Mouse (Mus musculus) hindbrain, postnatal 0 days (tissue): Measurements from ENCODE around the gene Dr1. TPM values are rescaled to one million over a fixed set of nuclear protein-coding genes. Genes with fewer than 3 reads are reported as not detected.
"Not testable (repeated sequence)": the region's sequence is repeated elsewhere in the genome, so short reads cannot be mapped to it uniquely, and the experiment has no call there.

Source experiments
- ATAC-seq: fragments of 200-750 bp; cut with Nextera tagmentation; 2 replicates; pipeline ENCODE4 v1.8.0; 2017; ENCODE audit warnings: mild to moderate bottlenecking, moderate TSS enrichment, moderate library complexity
- DNase-seq: peaks from one replicate; pipeline ENCODE4 v3.0.0-alpha.2; 2015; ENCODE audit warnings: low spot score
- H3K27ac ChIP-seq: fragments of 300-500 bp; sonication (generic); 2 replicates; pipeline ENCODE4 v1.5.1; 2014; ENCODE audit warnings: mild to moderate bottlenecking
- H3K27me3 ChIP-seq: fragments of 300-500 bp; sonication (generic); 2 replicates; pipeline ENCODE4 v1.6.1; 2014; ENCODE audit warnings: low read length, mixed read lengths; ENCODE audit not compliant: insufficient read depth
- H3K36me3 ChIP-seq: fragments of 300-500 bp; sonication (generic); 2 replicates; pipeline ENCODE4 v1.6.1; 2014; ENCODE audit warnings: low read length, mixed read lengths; ENCODE audit not compliant: insufficient read depth
- H3K4me1 ChIP-seq: fragments of 300-500 bp; sonication (generic); 2 replicates; pipeline ENCODE4 v1.6.1; 2014; ENCODE audit warnings: antibody characterized with exemption, low read length, mixed read lengths; ENCODE audit not compliant: insufficient read depth
- H3K4me2 ChIP-seq: fragments of 300-500 bp; sonication (generic); 2 replicates; pipeline ENCODE4 v1.6.1; 2014; ENCODE audit warnings: low read depth, mild to moderate bottlenecking, low read length, moderate library complexity, mixed read lengths
- H3K4me3 ChIP-seq: fragments of 300-500 bp; sonication (generic); 2 replicates; pipeline ENCODE4 v1.5.1; 2014; ENCODE audit warnings: low read length
- H3K9ac ChIP-seq: fragments of 300-500 bp; sonication (generic); replicated peaks from 2 replicates; pipeline ENCODE4 v1.6.1; 2014; ENCODE audit warnings: mild to moderate bottlenecking, low read length, moderate library complexity, mixed read lengths
- H3K9me3 ChIP-seq: fragments of 300-500 bp; sonication (generic); 2 replicates; pipeline ENCODE4 v1.6.1; 2016; ENCODE audit warnings: low read length, mixed read lengths
- CTCF ChIP-seq: IDR thresholded peaks from 2 replicates; pipeline ENCODE4 v1.5.1; 2016; ENCODE audit warnings: antibody characterized with exemption, control low read depth, low read depth
- WGBS: fragments of 180-500 bp; shearing (Covaris S2); extraction: QIAGEN DNeasy Blood & Tissue Kit; methylation state at CpG from one replicate; pipeline ENCODE4 v1.1.7; 2014; 5-methylcytosine and 5-hydroxymethylcytosine counted together
- polyA plus RNA-seq: library from polyadenylated mRNA; unstranded; fragments of >200 nt; fragmentation: Nextera tagmentation; extraction: Ambion mirVana; gene quantifications from 2 replicates; pipeline ENCODE4 v1.2.1, GENCODE M21; 2015
- total RNA-seq: library from RNA; depleted of rRNA; stranded (reverse); fragments of >200 nt; gene quantifications from 2 replicates; pipeline ENCODE4 v1.2.3, GENCODE M21; 2014; rRNA removed

The Dr1 gene
- total RNA-seq (31.8 and 39.4 TPM in 2 replicates), polyA plus RNA-seq (39.7 and 39.9 TPM in 2 replicates)

DNA sequence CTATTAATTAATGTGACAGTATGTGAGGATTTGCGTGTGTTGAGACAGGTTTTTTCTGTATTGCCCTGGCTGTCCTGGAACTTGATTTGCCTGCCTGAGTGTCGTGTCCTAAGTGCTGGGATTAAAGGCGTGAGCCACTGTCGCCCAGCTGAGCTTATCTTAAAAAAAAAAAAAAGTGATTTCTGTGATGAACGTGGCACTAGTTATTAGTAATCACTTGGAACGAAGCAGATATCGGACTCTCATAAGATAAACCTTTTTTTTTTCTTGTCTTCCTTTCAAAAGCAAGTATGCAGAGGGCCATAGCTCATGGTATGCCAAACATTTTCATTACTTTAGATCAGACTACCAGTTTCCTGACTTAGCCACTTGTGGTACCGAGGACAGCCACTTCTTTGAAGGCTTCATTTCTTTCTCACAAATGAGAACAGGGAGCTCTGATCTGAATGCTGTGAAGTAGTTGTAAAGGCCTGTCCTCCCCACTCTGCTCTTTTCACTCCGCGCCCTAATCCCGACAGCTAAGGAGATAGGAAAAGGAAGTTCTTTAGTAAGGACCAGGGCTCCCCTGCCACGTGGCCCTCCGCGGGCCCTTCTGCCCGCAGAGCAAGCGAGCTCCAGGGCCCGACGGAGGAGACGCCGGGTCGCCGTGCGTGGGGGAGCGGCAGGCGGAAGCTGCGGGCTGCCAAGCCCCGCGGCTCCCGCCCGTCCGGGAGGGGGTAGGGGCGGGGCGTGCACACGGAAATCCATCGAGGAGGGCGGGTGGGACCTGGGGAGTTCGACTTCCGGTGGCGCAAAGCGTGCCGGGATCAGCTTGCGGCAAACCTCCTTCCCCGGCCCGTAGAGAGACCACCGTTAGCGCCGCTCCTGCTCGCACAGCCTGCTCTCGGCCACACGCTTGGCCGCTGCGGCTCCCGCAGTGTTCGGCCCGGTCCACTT is at the start of gene Dr1:
TSS of gene Dr1 (plus strand) at position 771 of the 936 bp plus-strand sequence.
- Histone ChIP-seq H3K4me2 (peak within 1 kb of the TSS; percentile 71), H3K4me1 (0 out of 2 replicates have a peak, but pooled peaks cover 6% of the 10 kb centered on the region), H3K27me3 (no peaks in the 10 kb centered on the region), H3K36me3 (no peaks in the 10 kb centered on the region), H3K27ac (peak within 1 kb of the TSS; percentile 91), H3K4me3 (peak within 1 kb of the TSS; percentile 91), H3K9ac (peak within 1 kb of the TSS; percentile 88), H3K9me3 (no peaks in the 10 kb centered on the region)
- TF ChIP-seq CTCF: no peak
- DNase-seq (peak; percentile 96), ATAC-seq (peak; percentile 99)
- whole genome bisulfite sequencing: 2% methylated on average over 54 of the region's 55 CpGs

DNA sequence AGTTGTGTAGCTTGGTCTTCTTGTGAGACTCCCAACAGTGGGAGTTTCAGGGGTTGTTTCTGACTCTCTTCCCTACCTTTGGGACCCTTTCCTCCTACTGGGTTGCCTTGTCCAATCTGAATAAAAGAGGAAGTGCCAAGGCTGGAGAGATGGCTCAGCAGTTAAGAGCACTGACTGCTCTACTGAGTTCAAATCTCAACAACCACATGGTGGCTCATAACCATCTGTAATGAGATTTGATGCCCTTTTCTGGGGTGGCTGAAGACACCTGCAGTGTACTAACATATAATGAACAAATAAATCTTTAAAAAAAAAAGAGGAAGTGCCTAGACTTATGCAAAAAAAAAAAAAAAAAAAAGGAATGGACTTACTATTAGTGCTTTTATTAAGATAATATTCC is 44.6 kb upstream of the Dr1 start:
- Histone ChIP-seq H3K9ac (no peak overlapping the region), H3K9me3 (no peaks in the 10 kb centered on the region), H3K27me3 (no peaks in the 10 kb centered on the region), H3K36me3 (no peaks in the 10 kb centered on the region), H3K4me3 (no peak overlapping the region), H3K27ac (no peak overlapping the region), H3K4me2 (no peak overlapping the region), H3K4me1 (no peaks in the 10 kb centered on the region)
- DNase-seq: no peak
- no peak for TF ChIP-seq CTCF
- no peak for ATAC-seq

DNA sequence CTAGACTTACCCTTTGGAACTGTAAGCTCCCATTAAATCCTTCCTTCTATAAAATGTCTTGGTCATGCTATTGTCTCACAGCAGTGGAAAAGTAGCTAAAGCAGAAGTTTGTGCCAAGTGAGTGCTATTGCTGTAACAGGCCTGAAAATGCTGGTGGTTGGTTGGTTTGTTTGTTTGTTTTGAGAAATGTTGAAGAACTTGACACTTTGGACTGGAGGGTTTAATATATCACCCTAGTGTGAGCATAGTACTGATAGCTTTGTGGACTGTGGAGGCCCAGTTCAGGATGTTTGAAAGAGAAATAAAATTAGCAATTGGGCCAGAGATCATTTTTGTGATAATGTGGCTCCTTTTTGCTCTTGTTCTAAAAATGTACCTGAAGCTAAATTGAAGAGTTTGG is 42.5 kb upstream of the Dr1 start:
- TF ChIP-seq CTCF: no peak
- H3K27ac ChIP-seq: no peak overlapping the region
- H3K9me3 ChIP-seq: no peaks in the 10 kb centered on the region

DNA sequence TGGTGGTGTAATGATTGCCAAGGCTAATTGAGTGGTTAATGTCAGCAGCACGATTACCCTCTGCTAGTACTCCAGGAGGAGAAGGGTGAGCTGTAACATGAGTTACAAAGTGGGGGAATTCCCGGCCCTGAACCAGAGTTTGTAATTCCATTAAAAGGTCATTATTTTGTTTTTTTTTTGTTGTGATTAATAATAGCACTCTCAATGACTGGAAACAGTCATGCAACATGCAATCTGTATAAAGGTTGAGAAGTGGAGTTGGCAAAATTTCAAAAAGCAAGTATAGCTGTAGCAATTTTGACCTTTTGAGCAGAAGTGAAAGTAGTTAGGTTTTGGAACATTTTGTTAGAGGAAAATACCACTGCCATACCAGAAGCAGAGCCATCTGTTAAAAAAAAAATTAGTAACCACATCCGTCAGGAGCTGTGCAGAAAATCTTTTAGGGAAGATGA is 22.4 kb upstream of the Dr1 start:
- no peaks in the 10 kb centered on the region for H3K27me3 ChIP-seq
- no peak overlapping the region for H3K27ac ChIP-seq
- H3K4me3 ChIP-seq: no peak overlapping the region
- H3K36me3 ChIP-seq: no peaks in the 10 kb centered on the region
- H3K4me2 ChIP-seq: no peak overlapping the region
- WGBS: 68% methylated on average over 3 of the region's 3 CpGs
- DNase-seq (no peak), ATAC-seq (no peak)
- no peaks in the 10 kb centered on the region for H3K4me1 ChIP-seq
- no peak overlapping the region for H3K9ac ChIP-seq
- H3K9me3 ChIP-seq: no peaks in the 10 kb centered on the region
- TF ChIP-seq CTCF: no peak

More for the DNA sequence above, 42.5 kb upstream of the Dr1 start:
- no peak overlapping the region for H3K9ac ChIP-seq
- H3K4me2 ChIP-seq: no peak overlapping the region
- H3K4me1 ChIP-seq: no peaks in the 10 kb centered on the region
- no peaks in the 10 kb centered on the region for H3K36me3 ChIP-seq
- no peak for DNase-seq
- no peak for ATAC-seq
- H3K4me3 ChIP-seq: no peak overlapping the region
- no peaks in the 10 kb centered on the region for H3K27me3 ChIP-seq

DNA sequence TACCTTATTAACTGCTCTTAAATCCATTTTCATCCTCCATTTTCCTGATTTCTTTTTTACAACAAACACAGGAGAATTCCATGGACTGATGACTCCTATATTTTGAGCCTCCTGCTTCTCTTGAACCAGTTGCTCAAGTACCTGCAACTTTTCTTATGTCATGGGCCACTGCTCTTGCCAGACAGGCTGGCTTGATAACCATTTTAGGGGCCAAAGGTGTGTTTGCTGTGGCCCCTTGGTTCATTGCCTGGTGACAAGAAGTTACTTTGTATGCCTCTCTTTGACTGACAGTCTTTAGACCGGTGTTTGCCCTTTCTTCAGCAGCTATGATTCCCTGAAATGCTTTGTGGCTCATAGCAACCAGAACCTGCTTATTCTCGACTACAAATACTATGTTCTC is 18.7 kb upstream of the Dr1 start:
- 60% methylated on average over 2 of the region's 2 CpGs for WGBS
- no peaks in the 10 kb centered on the region for H3K36me3 ChIP-seq
- TF ChIP-seq CTCF: no peak
- no peaks in the 10 kb centered on the region for H3K9me3 ChIP-seq
- no peak for DNase-seq
- no peak overlapping the region for H3K9ac ChIP-seq
- no peak overlapping the region for H3K27ac ChIP-seq
- H3K4me3 ChIP-seq: no peak overlapping the region
- no peak for ATAC-seq
- no peak overlapping the region for H3K4me2 ChIP-seq
- H3K4me1 ChIP-seq: no peaks in the 10 kb centered on the region
- H3K27me3 ChIP-seq: no peaks in the 10 kb centered on the region

DNA sequence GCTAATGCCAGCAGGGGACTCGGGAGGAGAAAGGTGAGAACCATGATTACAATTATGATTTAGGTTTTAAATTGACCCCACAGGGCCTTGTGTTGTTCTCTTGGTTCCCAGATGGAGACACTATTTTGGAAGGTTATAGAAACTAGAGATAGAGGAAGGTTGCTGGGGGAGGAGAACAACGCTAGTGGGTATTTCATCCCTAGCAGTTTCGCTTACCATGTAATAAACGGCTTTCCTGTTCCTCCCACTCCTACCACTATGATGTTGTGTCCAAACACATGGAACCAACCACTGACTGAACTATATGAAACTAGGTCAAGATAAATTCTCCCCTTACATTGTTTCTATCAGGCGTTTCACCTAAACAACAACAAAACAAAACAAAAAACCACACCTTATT is 13.4 kb upstream of the Dr1 start:
- no peaks in the 10 kb centered on the region for H3K9me3 ChIP-seq
- no peaks in the 10 kb centered on the region for H3K27me3 ChIP-seq
- no peak for DNase-seq
- no peak for TF ChIP-seq CTCF
- no peak overlapping the region for H3K27ac ChIP-seq
- H3K36me3 ChIP-seq: no peaks in the 10 kb centered on the region
- no peak overlapping the region for H3K4me3 ChIP-seq
- ATAC-seq: no peak
- H3K9ac ChIP-seq: no peak overlapping the region
- WGBS: 89% methylated on average over 5 of the region's 5 CpGs
- H3K4me2 ChIP-seq: no peak overlapping the region
- no peaks in the 10 kb centered on the region for H3K4me1 ChIP-seq

DNA sequence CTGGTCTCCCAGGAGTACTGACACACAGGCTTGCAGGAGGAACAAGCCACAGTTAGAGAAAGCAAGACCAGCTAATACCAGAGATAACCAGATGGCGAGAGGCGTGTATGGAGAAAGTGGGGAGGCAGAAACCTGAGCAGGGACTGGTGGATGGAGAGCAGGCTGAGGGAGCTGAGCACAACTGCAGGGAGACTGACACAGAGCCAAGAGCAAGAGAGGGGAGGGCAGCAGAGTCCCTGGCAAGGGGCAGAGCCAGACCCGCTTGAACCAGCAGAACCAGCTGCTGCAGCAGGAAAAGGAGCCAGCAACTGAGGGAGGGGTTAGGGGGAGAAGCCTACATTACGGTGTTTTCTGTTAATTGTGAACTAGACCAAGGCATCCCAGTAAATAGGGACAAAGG is 6.0 kb upstream of the Dr1 start:
- WGBS: 33% methylated on average over 4 of the region's 4 CpGs
- Histone ChIP-seq H3K4me3 (no peak overlapping the region), H3K9ac (no peak overlapping the region), H3K4me1 (peaks cover under 1% of the 10 kb centered on the region; the same call in 1 of the 2 replicates), H3K4me2 (peak overlapping the region; percentile 23; the same call in 1 of the 2 replicates), H3K27ac (peak overlapping the region; percentile 65; the same call in 1 of the 2 replicates), H3K36me3 (no peaks in the 10 kb centered on the region), H3K27me3 (no peaks in the 10 kb centered on the region), H3K9me3 (no peaks in the 10 kb centered on the region)
- peak; percentile 97 for ATAC-seq
- DNase-seq: peak; percentile 67
- no peak for TF ChIP-seq CTCF

DNA sequence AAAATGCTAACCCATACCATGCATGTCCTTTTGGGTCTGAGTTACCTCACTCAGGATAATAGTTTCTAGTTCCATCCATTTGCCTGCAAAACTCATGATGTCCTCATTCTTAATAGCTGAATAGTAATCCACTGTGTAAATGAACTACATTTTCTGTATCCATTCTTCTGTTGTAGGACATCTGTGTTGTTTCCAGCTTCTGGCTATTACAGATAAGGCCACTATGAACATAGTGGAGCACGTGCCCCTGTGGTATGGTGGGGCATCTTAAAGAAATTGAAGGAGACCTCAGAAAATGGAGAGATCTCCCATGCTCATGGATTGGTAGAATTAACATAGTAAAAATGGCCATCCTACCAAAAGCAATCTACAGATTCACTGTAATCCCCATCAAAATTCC is 4.9 kb upstream of the Dr1 start:
- not testable (repeated sequence) for H3K9me3 ChIP-seq, H3K4me1 ChIP-seq, H3K27ac ChIP-seq, DNase-seq, H3K27me3 ChIP-seq, H3K4me2 ChIP-seq, ATAC-seq, H3K36me3 ChIP-seq, H3K4me3 ChIP-seq, H3K9ac ChIP-seq
- 90% methylated on average over 1 of the region's 1 CpGs for WGBS
